Mouse (Mus musculus) left cerebral cortex, postnatal 25 days (tissue): ENCODE results near the gene Pkig. TPM values are rescaled to one million over a fixed set of nuclear protein-coding genes. Genes with fewer than 3 reads are reported as not detected.
"Not testable (repeated sequence)": the region's sequence is repeated elsewhere in the genome, so short reads cannot be mapped to it uniquely, and the experiment has no call there.

Source experiments
- DNase-seq, 2 experiments: peaks; one replicate each; pipeline ENCODE4 v3.0.0; 2022; ENCODE audit warnings: low spot score in 2 of 2, mixed read lengths in 1 of 2
- intact Hi-C: fragments of 180-260 bp; cut with DNase I; formaldehyde crosslinking; loops from one replicate; pipeline ENCODE4 v1.15.1; 2025
- total RNA-seq, 2 experiments: library from RNA; stranded (reverse); gene quantifications; 2 replicates each; pipeline ENCODE4 v1.2.3; 2021

The Pkig gene
- total RNA-seq, 2 experiments from 2014 or later, result 132 to 133 TPM

GRCm38 (mm10) chr2:163675144-163675619 is 17.0 kb downstream of the Pkig start:
- DNase-seq, result peak; percentile 53 to 92
- intact Hi-C loops, result loop anchor here (1.0 to 5.0 kb wide), 3 partner anchors 10 to 42 kb away; no protein-coding TSS in a partner anchor

GRCm38 (mm10) chr2:163675662-163676061 is 17.5 kb downstream of the Pkig start:
- intact Hi-C loops, result loop anchor here (1.0 to 5.0 kb wide), 3 partner anchors 10 to 42 kb away; no protein-coding TSS in a partner anchor
- peak; percentile 51 to 82 for DNase-seq

GRCm38 (mm10) chr2:163676321-163676720 is 18.1 kb downstream of the Pkig start:
- DNase-seq, result no peak
- intact Hi-C loops, result loop anchor here (5.0 kb wide), 1 partner anchor 41 kb away; no protein-coding TSS in a partner anchor

- DNase-seq, result no peak
- intact Hi-C loops, result loop anchor here (5.0 kb wide), 1 partner anchor 41 kb away; no protein-coding TSS in a partner anchor
These were observed 18.6 kb downstream of the Pkig start for GRCm38 (mm10) chr2:163676745-163677144.

- intact Hi-C loops, result no loop called here
- no peak for DNase-seq
These were observed 24.2 kb downstream of the Pkig start for GRCm38 (mm10) chr2:163682344-163682743.

GRCm38 (mm10) chr2:163685287-163685686 is 27.1 kb downstream of the Pkig start:
- intact Hi-C loops, result loop anchor here (1.0 kb wide), 1 partner anchor 10 kb away; no protein-coding TSS in a partner anchor
- peak in 1 of 2 experiments; percentile 64 for DNase-seq

GRCm38 (mm10) chr2:163685761-163686200 is 27.6 kb downstream of the Pkig start:
- intact Hi-C loops, result loop anchor here (1.0 kb wide), 1 partner anchor 10 kb away; no protein-coding TSS in a partner anchor
- peak; percentile 61 to 76 for DNase-seq

- intact Hi-C loops, result no loop called here
- DNase-seq, result no peak
These were observed 28.0 kb downstream of the Pkig start for GRCm38 (mm10) chr2:163686233-163686632.

GRCm38 (mm10) chr2:163686886-163687285 is 28.7 kb downstream of the Pkig start:
- intact Hi-C loops, result no loop called here
- DNase-seq, result no peak

GRCm38 (mm10) chr2:163688377-163688776 is 30.2 kb downstream of the Pkig start:
- intact Hi-C loops, DNase-seq: not testable (repeated sequence)

- DNase-seq, result no peak
- intact Hi-C loops, result no loop called here
These were observed 31.6 kb downstream of the Pkig start for GRCm38 (mm10) chr2:163689771-163690170.

- intact Hi-C loops, result no loop called here
- no peak for DNase-seq
These were observed 32.5 kb downstream of the Pkig start for GRCm38 (mm10) chr2:163690409-163691304.

- intact Hi-C loops, result no loop called here
- DNase-seq, result no peak
These were observed 33.8 kb downstream of the Pkig start for GRCm38 (mm10) chr2:163691846-163692605.

- intact Hi-C loops, result no loop called here
- DNase-seq, result no peak
These were observed 34.9 kb downstream of the Pkig start for GRCm38 (mm10) chr2:163692873-163693612.

- DNase-seq, result no peak
- intact Hi-C loops, result no loop called here
These were observed 35.6 kb downstream of the Pkig start for GRCm38 (mm10) chr2:163693716-163694314.

- intact Hi-C loops, result no loop called here
- no peak for DNase-seq
These were observed 38.6 kb downstream of the Pkig start for GRCm38 (mm10) chr2:163696763-163697162.

- DNase-seq, result peak in 1 of 2 experiments; percentile 47
- intact Hi-C loops, result no loop called here
These were observed 39.7 kb downstream of the Pkig start for GRCm38 (mm10) chr2:163697764-163698480.

GRCm38 (mm10) chr2:163699078-163699780 is 41.0 kb downstream of the Pkig start:
- intact Hi-C loops, result no loop called here
- no peak for DNase-seq
